Mouse (Mus musculus): ENCODE data around the gene Otud7b. TPM values are rescaled to one million over a fixed set of nuclear protein-coding genes. Genes with fewer than 3 reads are reported as not detected.
A peak's percentile ranks its signal among the peaks of the same experiment; 100 is the strongest.

Otud7b gene
- polyA plus RNA-seq (2012; rRNA removed), result 17.3 and 19.9 TPM in 2 replicates

DNA sequence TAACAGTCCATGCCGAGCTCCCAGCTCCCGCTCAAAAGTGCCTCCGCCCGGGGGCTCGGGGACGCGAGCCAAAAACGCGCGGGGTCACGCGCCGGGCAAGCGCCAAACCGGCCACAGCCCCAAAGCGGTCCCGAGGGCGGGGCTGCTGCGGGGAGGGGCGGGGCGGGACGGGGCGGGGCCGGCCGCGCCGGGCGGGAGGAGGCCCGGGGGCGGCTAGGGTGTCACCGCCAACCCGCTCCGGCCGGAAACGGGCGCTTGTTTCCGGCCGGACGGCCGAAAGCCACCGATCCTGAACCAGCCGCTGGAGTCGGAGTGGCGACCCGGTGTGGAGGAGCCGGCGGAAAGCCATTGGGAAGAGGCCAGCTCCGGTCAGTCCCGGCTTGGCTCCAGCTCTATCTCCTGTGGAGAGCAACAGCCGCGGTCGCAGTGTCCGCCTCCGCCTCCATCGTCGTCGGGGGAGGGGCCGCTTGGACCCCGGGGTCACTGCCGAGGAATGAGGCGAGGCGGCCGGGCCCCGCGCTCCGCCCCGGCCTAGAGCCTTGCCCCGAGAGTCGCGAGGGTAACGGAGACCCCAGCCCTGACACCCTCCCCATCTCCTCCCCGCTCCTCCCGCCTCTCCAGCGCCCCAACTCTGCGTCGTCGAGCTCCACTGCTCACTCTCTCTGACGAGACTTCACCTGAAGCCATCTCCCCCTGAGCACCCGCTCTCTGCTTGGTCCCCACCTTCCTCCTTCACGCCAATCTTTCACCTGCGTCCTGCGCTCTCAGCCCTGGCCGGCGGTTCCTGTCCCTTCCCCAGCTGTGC lies at the start of gene Otud7b:
TSS of gene Otud7b (plus strand) at position 267 of the 805 bp plus-strand sequence.
- Histone ChIP-seq H3K27ac (ENCODE audit: insufficient read depth, low read length) (peak within 1 kb of the TSS; percentile 96), H3K4me3 (ENCODE audit: insufficient read depth, low read length) (peak within 1 kb of the TSS; percentile 94), H3K4me1 (ENCODE audit: control insufficient read depth, insufficient read depth, low read length) (peaks cover 1% of the 10 kb centered on the region)
- TF ChIP-seq POLR2A (IDR thresholded peaks at IDR 0.05; ENCODE audit: extremely low read depth, insufficient read depth, low read length) (0 out of 2 replicates have a peak, but pooled peaks have one; percentile 35), CTCF (IDR thresholded peaks at IDR 0.05; ENCODE audit: extremely low read depth, insufficient read depth, low read length) (no peak)

- H3K4me1 ChIP-seq (ENCODE audit: control insufficient read depth, insufficient read depth, low read length), result peaks cover 1% of the 10 kb centered on the region; the same call in 1 of the 2 replicates
- H3K4me3 ChIP-seq (ENCODE audit: insufficient read depth, low read length), result no peak overlapping the region
- no peak overlapping the region for H3K27ac ChIP-seq (ENCODE audit: insufficient read depth, low read length)
- no peak for TF ChIP-seq POLR2A (IDR thresholded peaks at IDR 0.05; ENCODE audit: extremely low read depth, insufficient read depth, low read length)
- TF ChIP-seq CTCF (IDR thresholded peaks at IDR 0.05; ENCODE audit: extremely low read depth, insufficient read depth, low read length), result no peak
Observed at GRCm38 (mm10) chr3:96055294-96055693, 49.0 kb upstream of the Otud7b start.

DNA sequence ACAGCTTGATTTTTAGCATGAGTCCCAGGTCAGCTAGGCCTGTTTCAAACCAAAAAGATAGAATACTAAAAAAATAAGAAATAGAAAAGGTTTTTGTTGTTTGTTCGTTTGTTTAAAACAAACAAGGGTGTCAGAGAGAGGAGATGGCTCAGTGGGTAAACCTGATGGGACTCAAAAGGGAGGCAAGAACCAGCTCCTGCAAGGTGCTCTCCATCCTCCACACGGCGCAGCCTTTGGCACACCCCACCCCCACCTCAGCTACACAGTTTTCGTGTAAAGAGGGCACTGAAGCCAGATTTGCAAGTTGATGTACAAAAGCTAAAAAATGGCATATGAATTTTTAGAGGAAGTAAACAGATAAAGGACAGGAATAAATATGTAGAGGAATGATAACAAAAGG lies 48.3 kb upstream of the Otud7b start:
- Histone ChIP-seq H3K4me3 (ENCODE audit: insufficient read depth, low read length) (no peak overlapping the region), H3K27ac (ENCODE audit: insufficient read depth, low read length) (no peak overlapping the region), H3K4me1 (ENCODE audit: control insufficient read depth, insufficient read depth, low read length) (peaks cover 1% of the 10 kb centered on the region; the same call in 1 of the 2 replicates)
- TF ChIP-seq CTCF (IDR thresholded peaks at IDR 0.05; ENCODE audit: extremely low read depth, insufficient read depth, low read length) (no peak), POLR2A (IDR thresholded peaks at IDR 0.05; ENCODE audit: extremely low read depth, insufficient read depth, low read length) (no peak)

DNA sequence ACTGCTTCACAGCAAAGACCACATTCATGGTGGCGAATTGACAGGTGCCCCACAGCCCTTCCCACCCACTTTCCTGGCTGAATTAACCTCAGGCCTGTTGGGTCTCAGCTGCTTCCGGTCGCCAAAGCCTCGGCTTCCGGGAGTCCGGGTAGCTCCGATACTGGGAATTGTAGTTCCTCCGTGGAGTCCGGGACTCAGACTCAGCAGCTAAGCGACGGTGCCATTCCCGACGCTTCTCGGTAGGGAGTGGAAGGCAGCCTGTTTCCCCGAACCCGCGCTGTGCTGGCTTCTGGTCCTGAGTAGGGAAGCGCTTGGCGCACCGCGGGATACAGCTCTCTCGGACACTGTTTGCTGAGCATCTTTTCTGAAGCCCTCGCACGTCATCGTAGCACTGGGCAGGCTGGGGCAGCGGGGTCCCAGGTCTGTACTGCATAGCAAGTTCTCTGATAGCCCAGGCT lies 46.6 kb upstream of the Otud7b start:
- TF ChIP-seq POLR2A (IDR thresholded peaks at IDR 0.05; ENCODE audit: extremely low read depth, insufficient read depth, low read length) (peak; percentile 82), CTCF (IDR thresholded peaks at IDR 0.05; ENCODE audit: extremely low read depth, insufficient read depth, low read length) (no peak)
- peaks cover 1% of the 10 kb centered on the region; the same call in 1 of the 2 replicates for H3K4me1 ChIP-seq (ENCODE audit: control insufficient read depth, insufficient read depth, low read length)
- peak overlapping the region; percentile 75 for H3K27ac ChIP-seq (ENCODE audit: insufficient read depth, low read length)
- H3K4me3 ChIP-seq (ENCODE audit: insufficient read depth, low read length), result peak overlapping the region; percentile 74

DNA sequence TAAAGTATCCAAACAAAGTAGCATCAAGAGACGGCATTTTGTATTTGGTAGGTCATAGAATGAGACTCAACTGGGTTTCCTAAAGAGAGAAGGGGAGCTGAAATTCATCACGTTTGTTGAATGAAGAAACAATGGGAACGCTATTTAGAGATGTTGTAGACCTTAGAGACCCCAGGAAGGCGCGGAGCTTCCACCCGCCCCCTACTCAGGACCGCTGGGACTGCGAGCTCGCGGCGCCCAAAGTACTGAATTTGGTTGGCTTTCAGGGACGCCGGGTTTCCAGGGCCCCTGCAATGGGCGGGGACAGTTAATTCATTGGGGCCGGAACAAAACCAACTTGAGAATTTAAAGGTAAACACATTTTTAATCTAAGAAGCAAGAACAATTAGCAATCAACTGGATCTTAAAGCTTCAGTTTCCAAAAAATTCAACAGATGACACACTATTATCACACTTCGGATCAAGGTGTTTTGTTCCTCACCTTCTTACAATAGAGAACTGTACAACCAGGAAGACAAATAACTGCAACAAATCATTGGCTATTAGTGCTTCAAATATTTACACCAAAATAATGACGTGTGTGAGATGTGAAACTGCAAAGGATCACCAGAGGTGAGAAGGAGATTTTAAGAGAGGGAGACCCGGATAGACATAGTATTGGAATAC lies 46.0 kb upstream of the Otud7b start, which contains the start of gene Vps45:
TSS of gene Vps45 (minus strand) at position 236 of the 666 bp plus-strand sequence.
- Histone ChIP-seq H3K4me3 (ENCODE audit: insufficient read depth, low read length) (peak within 1 kb of the TSS; percentile 74), H3K4me1 (ENCODE audit: control insufficient read depth, insufficient read depth, low read length) (peaks cover 1% of the 10 kb centered on the region; the same call in 1 of the 2 replicates), H3K27ac (ENCODE audit: insufficient read depth, low read length) (peak within 1 kb of the TSS; percentile 75)
- TF ChIP-seq POLR2A (IDR thresholded peaks at IDR 0.05; ENCODE audit: extremely low read depth, insufficient read depth, low read length), result peak; percentile 61; the same call in 1 of the 2 replicates
- TF ChIP-seq CTCF (IDR thresholded peaks at IDR 0.05; ENCODE audit: extremely low read depth, insufficient read depth, low read length), result no peak

DNA sequence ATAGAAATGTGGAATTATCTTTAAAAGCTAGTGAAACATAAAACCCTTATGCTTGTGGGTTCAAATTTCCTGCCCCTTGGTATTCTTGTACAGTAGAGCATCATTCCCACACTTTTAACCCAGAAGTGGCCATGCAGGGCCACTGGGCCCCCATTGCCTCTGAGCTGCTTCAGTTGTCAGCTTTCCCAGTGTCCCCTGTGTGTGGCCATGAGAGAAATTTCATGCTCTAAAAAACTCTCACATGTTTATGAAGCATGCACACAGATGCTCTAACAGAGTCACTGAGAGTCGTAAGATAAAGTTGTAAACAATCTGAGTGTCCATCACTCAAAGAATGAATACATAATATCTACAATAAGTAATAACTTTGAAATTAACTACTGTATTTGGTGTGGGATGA lies 44.2 kb upstream of the Otud7b start:
- no peak overlapping the region for H3K4me3 ChIP-seq (ENCODE audit: insufficient read depth, low read length)
- TF ChIP-seq CTCF (IDR thresholded peaks at IDR 0.05; ENCODE audit: extremely low read depth, insufficient read depth, low read length), result no peak
- no peak for TF ChIP-seq POLR2A (IDR thresholded peaks at IDR 0.05; ENCODE audit: extremely low read depth, insufficient read depth, low read length)
- peaks cover 1% of the 10 kb centered on the region; the same call in 1 of the 2 replicates for H3K4me1 ChIP-seq (ENCODE audit: control insufficient read depth, insufficient read depth, low read length)
- H3K27ac ChIP-seq (ENCODE audit: insufficient read depth, low read length), result no peak overlapping the region

GRCm38 (mm10) chr3:96063299-96063698 lies 41.0 kb upstream of the Otud7b start:
- no peaks in the 10 kb centered on the region for H3K4me1 ChIP-seq (ENCODE audit: control insufficient read depth, insufficient read depth, low read length)
- TF ChIP-seq CTCF (IDR thresholded peaks at IDR 0.05; ENCODE audit: extremely low read depth, insufficient read depth, low read length), result no peak
- TF ChIP-seq POLR2A (IDR thresholded peaks at IDR 0.05; ENCODE audit: extremely low read depth, insufficient read depth, low read length), result no peak
- no peak overlapping the region for H3K27ac ChIP-seq (ENCODE audit: insufficient read depth, low read length)
- H3K4me3 ChIP-seq (ENCODE audit: insufficient read depth, low read length), result no peak overlapping the region

DNA sequence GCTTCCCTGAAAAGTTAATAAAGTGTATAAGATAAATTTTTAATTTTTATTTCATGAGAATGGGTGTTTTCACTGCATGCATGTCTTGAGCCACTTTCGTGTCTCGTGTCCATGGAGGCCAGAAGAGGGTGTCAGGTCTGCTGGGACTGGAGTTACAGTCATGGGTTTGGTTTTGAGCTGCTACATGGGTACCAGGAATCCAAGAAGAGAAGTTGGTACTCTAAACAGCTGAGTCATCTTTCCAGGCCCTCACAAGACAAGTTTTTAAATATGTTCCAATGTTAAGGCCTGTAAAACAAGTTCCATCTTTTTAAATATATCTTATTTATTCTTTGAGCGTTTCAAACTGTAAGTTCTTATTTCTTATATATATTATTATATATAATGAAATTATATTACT lies 40.1 kb upstream of the Otud7b start:
- TF ChIP-seq CTCF (IDR thresholded peaks at IDR 0.05; ENCODE audit: extremely low read depth, insufficient read depth, low read length) (no peak), POLR2A (IDR thresholded peaks at IDR 0.05; ENCODE audit: extremely low read depth, insufficient read depth, low read length) (no peak)
- H3K27ac ChIP-seq (ENCODE audit: insufficient read depth, low read length), result no peak overlapping the region
- no peaks in the 10 kb centered on the region for H3K4me1 ChIP-seq (ENCODE audit: control insufficient read depth, insufficient read depth, low read length)
- H3K4me3 ChIP-seq (ENCODE audit: insufficient read depth, low read length), result no peak overlapping the region

DNA sequence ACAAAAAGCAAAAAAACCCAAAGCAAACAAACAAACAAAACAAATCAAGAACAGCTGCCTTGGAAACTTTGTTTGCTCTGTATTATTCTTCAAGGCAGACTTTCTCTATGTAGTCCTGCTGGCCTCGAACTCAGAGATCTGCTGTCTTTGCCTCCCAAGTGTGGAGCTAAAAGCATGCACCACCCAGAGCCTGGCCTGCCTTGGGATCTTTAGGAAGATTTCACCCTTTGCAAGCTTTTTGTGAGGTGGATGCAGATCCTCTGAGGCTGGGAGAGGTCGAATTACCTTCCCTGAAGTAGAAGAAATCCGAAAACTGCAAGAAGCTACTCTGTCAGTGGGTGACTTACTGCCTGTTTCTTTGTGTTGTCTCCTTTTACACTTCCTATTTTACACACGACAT lies 39.2 kb upstream of the Otud7b start:
- Histone ChIP-seq H3K4me3 (ENCODE audit: insufficient read depth, low read length) (no peak overlapping the region), H3K27ac (ENCODE audit: insufficient read depth, low read length) (no peak overlapping the region), H3K4me1 (ENCODE audit: control insufficient read depth, insufficient read depth, low read length) (no peaks in the 10 kb centered on the region)
- TF ChIP-seq POLR2A (IDR thresholded peaks at IDR 0.05; ENCODE audit: extremely low read depth, insufficient read depth, low read length), result no peak
- no peak for TF ChIP-seq CTCF (IDR thresholded peaks at IDR 0.05; ENCODE audit: extremely low read depth, insufficient read depth, low read length)
